Comparison of ENCODE assay signal across 1 mouse cellular context in the genomic region with DNA sequence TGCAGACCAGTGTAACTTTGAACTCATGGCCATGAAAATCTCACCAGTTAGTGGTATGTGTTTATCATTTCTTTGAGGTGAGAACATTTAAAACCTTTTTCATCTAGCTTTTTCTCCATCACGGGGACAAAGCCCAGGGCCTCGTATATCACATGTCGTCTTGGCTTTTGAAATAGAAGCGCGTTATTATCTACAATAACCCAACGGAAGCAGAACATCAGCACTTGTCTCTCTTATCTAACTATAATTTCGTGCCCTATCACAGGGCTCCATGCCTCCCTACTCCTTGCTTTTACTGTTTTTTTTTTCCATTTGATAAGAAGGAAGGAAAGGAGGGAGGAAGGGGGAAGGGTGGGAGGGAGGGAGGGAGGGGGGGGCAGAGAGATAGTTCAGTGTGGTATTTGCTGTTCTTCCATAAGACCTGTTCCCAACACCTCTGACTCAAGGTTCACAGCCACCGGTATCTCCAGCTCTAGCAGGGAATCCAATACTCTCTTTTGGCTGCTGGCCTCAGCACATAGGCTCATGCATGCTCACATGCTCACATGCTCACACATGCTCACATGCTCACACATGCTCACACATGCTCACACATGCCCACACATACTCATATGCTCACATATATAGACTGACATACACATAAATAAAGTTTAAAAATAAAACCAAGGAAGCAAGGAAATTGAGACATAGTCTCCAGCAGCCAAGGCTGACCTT.
TF ChIP-seq lines count a peak whose summit lies in the region.

No protein-coding gene starts in this region.

TF ChIP-seq in MEL, 35 proteins besides CTCF, POLR2A, EP300 and RAD21 (continued from another document):
- TF ChIP-seq SMC3 (IDR thresholded peaks at IDR 0.05; ENCODE audit: low read depth, low read length) (0 out of 2 replicates have a peak, but pooled peaks have one; percentile 2), ZKSCAN1 (IDR thresholded peaks at IDR 0.05; ENCODE audit: low read depth, low read length) (no peak), UBTF (IDR thresholded peaks at IDR 0.05; ENCODE audit: borderline replicate concordance, insufficient read depth, low read depth, low read length) (no peak)
